Mouse (Mus musculus): Measurements from ENCODE around the gene Vmn2r56. TPM values are rescaled to one million over a fixed set of nuclear protein-coding genes. Genes with fewer than 3 reads are reported as not detected.
"Not testable (repeated sequence)": the region's sequence is repeated elsewhere in the genome, so short reads cannot be mapped to it uniquely, and the experiment has no call there.

Gene Vmn2r56
- polyA plus RNA-seq (2014; fragmentation: Nextera tagmentation; extraction: Ambion mirVana), result not detected in 2 replicates

DNA sequence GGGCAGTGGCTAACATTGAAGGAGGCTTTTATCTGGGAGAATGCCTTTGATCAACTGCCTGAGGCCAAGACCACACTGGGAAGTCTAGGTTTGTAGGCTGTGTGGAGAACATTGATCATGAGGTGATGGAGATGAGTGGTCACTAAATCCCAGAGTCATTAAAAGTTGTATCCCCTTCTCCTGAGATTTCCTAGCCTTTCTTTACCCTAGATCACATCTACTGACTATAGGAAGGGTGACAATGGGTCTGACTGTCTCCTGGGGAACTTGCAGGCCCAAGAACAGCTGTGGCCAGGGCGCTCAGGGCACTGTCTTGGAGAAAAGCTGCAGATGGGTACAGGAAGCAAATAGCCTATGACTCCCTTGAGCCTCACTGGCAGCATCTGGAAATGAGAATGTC is at the start of gene Vmn2r56:
Vmn2r56 (minus strand) TSS at position 101 of the 400 bp plus-strand sequence.
- Histone ChIP-seq H3K4me1 (ENCODE audit: control insufficient read depth, insufficient read depth, low read length) (no peaks in the 10 kb centered on the region), H3K9ac (replicated peaks; ENCODE audit: low read length) (no peak within 1 kb of the TSS), H3K9me3 (replicated peaks; ENCODE audit: control insufficient read depth, low read length) (no peaks in the 10 kb centered on the region; the same call in 1 of the 2 replicates), H3K4me3 (ENCODE audit: low read depth, low read length) (no peak within 1 kb of the TSS), H3K27ac (replicated peaks; ENCODE audit: low read depth, low read length) (no peak within 1 kb of the TSS), H3K27me3 (ENCODE audit: control insufficient read depth, insufficient read depth, low read length) (no peaks in the 10 kb centered on the region), H3K4me2 (ENCODE audit: low read depth, low read length) (no peak within 1 kb of the TSS), H3K36me3 (replicated peaks; ENCODE audit: control insufficient read depth, insufficient read depth, low read depth, low read length) (no peaks in the 10 kb centered on the region)
- DNase-seq (ENCODE audit: low spot score), result no peak
- 57% methylated on average over 1 of the region's 1 CpGs for WGBS
- ATAC-seq (replicated peaks; ENCODE audit: insufficient number of reproducible peaks, low FRiP score, low TSS enrichment, low read depth), result no peak

- peak; percentile 95 for ATAC-seq (replicated peaks; ENCODE audit: insufficient number of reproducible peaks, low FRiP score, low TSS enrichment, low read depth)
- Histone ChIP-seq H3K36me3 (replicated peaks; ENCODE audit: control insufficient read depth, insufficient read depth, low read depth, low read length) (no peaks in the 10 kb centered on the region), H3K27ac (replicated peaks; ENCODE audit: low read depth, low read length) (no peak overlapping the region), H3K9me3 (replicated peaks; ENCODE audit: control insufficient read depth, low read length) (no peaks in the 10 kb centered on the region), H3K27me3 (ENCODE audit: control insufficient read depth, insufficient read depth, low read length) (no peaks in the 10 kb centered on the region), H3K4me2 (ENCODE audit: low read depth, low read length) (peak overlapping the region; percentile 69), H3K9ac (replicated peaks; ENCODE audit: low read length) (peak overlapping the region; percentile 68), H3K4me1 (ENCODE audit: control insufficient read depth, insufficient read depth, low read length) (no peaks in the 10 kb centered on the region; the same call in 1 of the 2 replicates), H3K4me3 (ENCODE audit: low read depth, low read length) (peak overlapping the region; percentile 56)
- peak; percentile 92 for DNase-seq (ENCODE audit: low spot score)
- under 1% methylated on average over 57 of the region's 57 CpGs for WGBS
These were observed 45.5 kb upstream of the Vmn2r56 start for GRCm38 (mm10) chr7:12780151-12780830.

- H3K9me3 ChIP-seq (replicated peaks; ENCODE audit: control insufficient read depth, low read length), result no peaks in the 10 kb centered on the region
These were observed 45.0 kb upstream of the Vmn2r56 start for GRCm38 (mm10) chr7:12779782-12780150.

GRCm38 (mm10) chr7:12779141-12779540 is 44.3 kb upstream of the Vmn2r56 start:
- H3K9ac ChIP-seq (replicated peaks; ENCODE audit: low read length), result no peak overlapping the region
- H3K4me3 ChIP-seq (ENCODE audit: low read depth, low read length), result no peak overlapping the region
- no peak overlapping the region for H3K4me2 ChIP-seq (ENCODE audit: low read depth, low read length)
- no peaks in the 10 kb centered on the region for H3K9me3 ChIP-seq (replicated peaks; ENCODE audit: control insufficient read depth, low read length)
- WGBS, result 86% methylated on average over 5 of the region's 5 CpGs
- H3K4me1 ChIP-seq (ENCODE audit: control insufficient read depth, insufficient read depth, low read length), result no peaks in the 10 kb centered on the region; the same call in 1 of the 2 replicates
- no peaks in the 10 kb centered on the region for H3K27me3 ChIP-seq (ENCODE audit: control insufficient read depth, insufficient read depth, low read length)
- DNase-seq (ENCODE audit: low spot score) (no peak), ATAC-seq (replicated peaks; ENCODE audit: insufficient number of reproducible peaks, low FRiP score, low TSS enrichment, low read depth) (no peak)
- no peak overlapping the region for H3K27ac ChIP-seq (replicated peaks; ENCODE audit: low read depth, low read length)
- peaks cover 4% of the 10 kb centered on the region for H3K36me3 ChIP-seq (replicated peaks; ENCODE audit: control insufficient read depth, insufficient read depth, low read depth, low read length)

More at GRCm38 (mm10) chr7:12779782-12780150, 45.0 kb upstream of the Vmn2r56 start:
- 20% methylated on average over 10 of the region's 10 CpGs for WGBS
- Histone ChIP-seq H3K36me3 (replicated peaks; ENCODE audit: control insufficient read depth, insufficient read depth, low read depth, low read length) (no peaks in the 10 kb centered on the region), H3K4me2 (ENCODE audit: low read depth, low read length) (peak overlapping the region; percentile 69), H3K9ac (replicated peaks; ENCODE audit: low read length) (peak overlapping the region; percentile 68), H3K27ac (replicated peaks; ENCODE audit: low read depth, low read length) (no peak overlapping the region), H3K4me1 (ENCODE audit: control insufficient read depth, insufficient read depth, low read length) (no peaks in the 10 kb centered on the region; the same call in 1 of the 2 replicates), H3K27me3 (ENCODE audit: control insufficient read depth, insufficient read depth, low read length) (no peaks in the 10 kb centered on the region), H3K4me3 (ENCODE audit: low read depth, low read length) (peak overlapping the region; percentile 56)
- ATAC-seq (replicated peaks; ENCODE audit: insufficient number of reproducible peaks, low FRiP score, low TSS enrichment, low read depth) (no peak; the same call in 1 of the 2 replicates), DNase-seq (ENCODE audit: low spot score) (no peak)

- 94% methylated on average over 1 of the region's 1 CpGs for WGBS
- Histone ChIP-seq H3K27ac (replicated peaks; ENCODE audit: low read depth, low read length) (no peak overlapping the region), H3K4me1 (ENCODE audit: control insufficient read depth, insufficient read depth, low read length) (no peaks in the 10 kb centered on the region; the same call in 1 of the 2 replicates), H3K9ac (replicated peaks; ENCODE audit: low read length) (no peak overlapping the region), H3K27me3 (ENCODE audit: control insufficient read depth, insufficient read depth, low read length) (no peaks in the 10 kb centered on the region), H3K9me3 (replicated peaks; ENCODE audit: control insufficient read depth, low read length) (no peaks in the 10 kb centered on the region), H3K36me3 (replicated peaks; ENCODE audit: control insufficient read depth, insufficient read depth, low read depth, low read length) (peaks cover 9% of the 10 kb centered on the region), H3K4me2 (ENCODE audit: low read depth, low read length) (no peak overlapping the region), H3K4me3 (ENCODE audit: low read depth, low read length) (no peak overlapping the region)
- DNase-seq (ENCODE audit: low spot score) (no peak), ATAC-seq (replicated peaks; ENCODE audit: insufficient number of reproducible peaks, low FRiP score, low TSS enrichment, low read depth) (no peak)
These were observed 39.8 kb upstream of the Vmn2r56 start for GRCm38 (mm10) chr7:12774606-12775005.

DNA sequence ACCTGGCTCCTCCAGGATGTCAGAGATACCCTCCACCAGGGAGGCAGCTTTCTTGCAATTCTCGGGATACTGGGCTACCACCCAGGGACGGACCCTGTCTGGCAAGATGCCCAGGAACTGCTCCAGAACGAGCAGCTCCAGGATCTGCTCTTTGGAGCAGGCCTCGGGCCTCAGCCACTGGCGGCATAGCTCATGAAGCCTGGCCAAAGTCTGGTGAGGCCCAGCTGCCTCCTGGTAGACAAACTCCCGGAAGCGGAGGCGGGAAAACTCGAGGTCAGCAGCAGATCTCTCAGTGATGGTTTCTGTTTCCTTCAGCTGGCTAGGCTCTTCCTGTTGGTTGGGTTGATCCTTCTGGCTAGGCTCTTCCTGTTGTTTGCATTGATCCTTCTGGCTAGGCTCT is 39.3 kb upstream of the Vmn2r56 start:
- Histone ChIP-seq H3K4me2 (ENCODE audit: low read depth, low read length) (no peak overlapping the region), H3K27me3 (ENCODE audit: control insufficient read depth, insufficient read depth, low read length) (no peaks in the 10 kb centered on the region), H3K4me1 (ENCODE audit: control insufficient read depth, insufficient read depth, low read length) (no peaks in the 10 kb centered on the region), H3K9me3 (replicated peaks; ENCODE audit: control insufficient read depth, low read length) (no peaks in the 10 kb centered on the region), H3K9ac (replicated peaks; ENCODE audit: low read length) (no peak overlapping the region), H3K36me3 (replicated peaks; ENCODE audit: control insufficient read depth, insufficient read depth, low read depth, low read length) (peaks cover 9% of the 10 kb centered on the region), H3K27ac (replicated peaks; ENCODE audit: low read depth, low read length) (no peak overlapping the region), H3K4me3 (ENCODE audit: low read depth, low read length) (no peak overlapping the region)
- ATAC-seq (replicated peaks; ENCODE audit: insufficient number of reproducible peaks, low FRiP score, low TSS enrichment, low read depth), result no peak
- WGBS, result 94% methylated on average over 9 of the region's 9 CpGs
- DNase-seq (ENCODE audit: low spot score), result no peak

DNA sequence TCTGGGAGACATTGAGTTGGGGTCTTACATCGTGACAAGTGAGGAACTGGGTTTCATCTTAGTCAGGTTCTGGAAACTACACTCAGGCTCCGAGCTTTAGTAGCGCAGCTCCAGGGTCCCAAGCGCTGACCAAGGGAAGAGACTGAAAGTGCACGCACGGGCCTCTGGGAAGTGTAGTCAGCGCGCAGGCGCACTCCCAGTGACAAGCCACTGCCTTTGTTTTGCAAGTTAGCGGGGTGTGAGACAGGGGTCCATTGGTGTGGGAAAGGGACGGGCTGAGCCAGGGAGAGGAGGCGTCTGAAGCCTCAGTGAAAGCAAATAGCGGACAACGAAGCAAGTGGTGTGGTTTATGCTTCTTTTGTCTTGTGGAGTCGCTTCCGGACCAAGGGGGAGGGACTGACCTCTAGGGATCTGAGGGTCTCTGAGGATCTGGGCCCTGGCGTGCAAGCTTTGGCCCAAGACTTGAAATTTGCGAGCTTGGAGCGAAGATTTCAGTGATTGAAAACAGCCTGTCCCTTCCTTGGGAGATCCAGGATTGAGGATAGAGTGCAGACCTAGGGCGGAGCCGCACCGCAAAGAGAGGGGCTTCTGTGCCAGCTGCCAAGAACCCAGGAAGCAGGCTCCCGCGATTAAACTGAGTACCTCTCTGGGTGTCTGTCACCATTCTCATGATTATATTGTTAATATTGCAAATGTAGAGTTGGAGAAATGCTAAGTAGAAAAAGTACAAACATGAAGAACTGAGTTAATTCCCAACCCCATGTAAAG is 14.8 kb upstream of the Vmn2r56 start:
- no peaks in the 10 kb centered on the region for H3K9me3 ChIP-seq (replicated peaks; ENCODE audit: control insufficient read depth, low read length)
- H3K27ac ChIP-seq (replicated peaks; ENCODE audit: low read depth, low read length), result no peak overlapping the region
- H3K4me2 ChIP-seq (ENCODE audit: low read depth, low read length), result 0 out of 2 replicates have a peak overlapping the region, but pooled peaks have one; percentile 10
- no peaks in the 10 kb centered on the region for H3K36me3 ChIP-seq (replicated peaks; ENCODE audit: control insufficient read depth, insufficient read depth, low read depth, low read length)
- no peaks in the 10 kb centered on the region for H3K4me1 ChIP-seq (ENCODE audit: control insufficient read depth, insufficient read depth, low read length)
- peak; percentile 48; the same call in 1 of the 2 replicates for ATAC-seq (replicated peaks; ENCODE audit: insufficient number of reproducible peaks, low FRiP score, low TSS enrichment, low read depth)
- no peaks in the 10 kb centered on the region for H3K27me3 ChIP-seq (ENCODE audit: control insufficient read depth, insufficient read depth, low read length)
- 72% methylated on average over 24 of the region's 24 CpGs for WGBS
- H3K9ac ChIP-seq (replicated peaks; ENCODE audit: low read length), result no peak overlapping the region
- H3K4me3 ChIP-seq (ENCODE audit: low read depth, low read length), result no peak overlapping the region
- DNase-seq (ENCODE audit: low spot score), result peak; percentile 2

GRCm38 (mm10) chr7:12684903-12685302 is 49.9 kb downstream of the Vmn2r56 start, which contains the start of gene Vmn2r55:
Gene Vmn2r55, minus strand, starts transcription at chr7:12685003.
- DNase-seq (ENCODE audit: low spot score); H3K4me3 ChIP-seq (ENCODE audit: low read depth, low read length); ATAC-seq (replicated peaks; ENCODE audit: insufficient number of reproducible peaks, low FRiP score, low TSS enrichment, low read depth); H3K27ac ChIP-seq (replicated peaks; ENCODE audit: low read depth, low read length); H3K4me1 ChIP-seq (ENCODE audit: control insufficient read depth, insufficient read depth, low read length); H3K36me3 ChIP-seq (replicated peaks; ENCODE audit: control insufficient read depth, insufficient read depth, low read depth, low read length); H3K4me2 ChIP-seq (ENCODE audit: low read depth, low read length); H3K9me3 ChIP-seq (replicated peaks; ENCODE audit: control insufficient read depth, low read length); H3K27me3 ChIP-seq (ENCODE audit: control insufficient read depth, insufficient read depth, low read length); H3K9ac ChIP-seq (replicated peaks; ENCODE audit: low read length): not testable (repeated sequence)
- whole genome bisulfite sequencing, result 87% methylated on average over 3 of the region's 3 CpGs
